Mouse (Mus musculus) spleen, postnatal 36 days (tissue): ENCODE data around the gene Tut7.
"Not testable (repeated sequence)": the region's sequence is repeated elsewhere in the genome, so short reads cannot be mapped to it uniquely, and the experiment has no call there.

Experiments used
- DNase-seq, 2 experiments: peaks; one replicate each; pipeline ENCODE4 v3.0.0; 2022; ENCODE audit warnings: low spot score in 2 of 2, mixed read lengths in 1 of 2

The Tut7 gene

DNA sequence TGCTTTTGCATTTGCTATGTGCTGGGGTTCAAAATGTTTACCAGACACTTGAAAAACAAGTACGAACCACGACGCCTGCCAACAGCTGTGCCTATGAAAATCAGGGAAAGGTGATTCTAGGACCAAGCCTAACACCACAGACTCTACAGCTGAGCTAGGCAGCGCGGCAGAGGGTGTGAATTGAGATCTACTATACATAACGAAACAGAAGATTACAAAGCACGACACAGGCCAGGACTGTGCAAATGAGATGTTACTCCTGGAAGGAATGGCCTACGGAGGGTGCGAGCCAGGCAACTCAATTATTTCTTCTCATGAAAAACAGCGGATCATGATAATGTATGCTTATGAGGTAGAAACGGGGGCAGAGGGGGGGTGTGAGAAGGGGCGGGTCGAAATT is 54.4 kb downstream of the Tut7 start:
- DNase-seq, result no peak

DNA sequence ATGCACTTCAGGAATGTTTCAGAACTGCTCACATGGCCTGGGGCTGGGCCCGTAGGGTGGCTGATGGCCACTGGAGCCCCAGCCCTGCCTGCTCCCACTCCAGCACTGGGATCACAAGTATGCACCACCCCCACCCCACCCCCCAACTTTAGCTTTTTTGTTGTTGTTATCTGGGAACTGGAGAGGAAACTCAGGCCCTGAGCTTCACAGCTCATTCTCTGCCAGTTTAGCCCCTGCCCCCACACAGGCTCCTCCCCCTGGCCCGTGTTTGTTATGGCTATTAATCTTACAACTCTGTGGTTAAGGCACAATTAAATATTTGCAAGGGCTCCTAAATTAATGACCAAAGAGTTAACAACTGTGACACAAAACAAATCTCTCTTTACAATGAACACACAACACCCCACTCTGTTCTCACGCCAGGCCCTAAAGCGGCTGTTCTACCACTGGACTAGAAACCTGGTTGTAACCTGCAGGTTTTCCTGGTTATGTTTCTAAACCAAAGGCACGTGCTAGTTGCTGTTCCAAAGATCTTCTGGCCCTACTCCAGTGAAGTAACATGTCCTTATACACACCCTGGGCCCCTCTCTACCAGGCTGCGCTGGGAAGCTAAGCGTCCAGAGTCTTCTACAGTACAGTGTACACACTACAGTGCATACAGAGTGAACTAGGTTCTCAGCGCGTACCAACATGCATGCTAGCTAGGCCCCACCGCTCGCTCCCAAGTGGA is 56.0 kb downstream of the Tut7 start:
- no peak for DNase-seq

- peak; percentile 20 to 47 for DNase-seq
Observed at GRCm38 (mm10) chr13:59762791-59763190, 60.2 kb downstream of the Tut7 start.

DNA sequence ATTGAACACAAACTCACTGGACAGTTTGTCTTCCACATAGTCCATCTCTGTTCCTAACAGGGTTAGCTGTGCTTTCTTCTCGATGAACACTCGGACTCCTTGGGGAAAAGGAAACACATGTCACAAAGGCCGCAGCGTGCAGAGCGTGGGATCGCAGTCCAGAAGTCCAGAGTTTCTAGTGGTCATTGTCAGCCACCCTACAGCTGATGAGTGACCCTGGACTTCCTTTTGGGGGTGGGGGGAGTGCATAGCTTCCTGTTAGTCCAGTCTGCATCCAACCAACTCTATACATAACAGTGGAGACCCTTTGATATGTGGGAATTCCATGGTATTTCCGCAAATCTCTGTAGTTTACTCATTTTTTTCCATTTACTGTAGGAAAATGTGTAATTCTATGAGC is 66.0 kb downstream of the Tut7 start:
- no peak for DNase-seq

DNA sequence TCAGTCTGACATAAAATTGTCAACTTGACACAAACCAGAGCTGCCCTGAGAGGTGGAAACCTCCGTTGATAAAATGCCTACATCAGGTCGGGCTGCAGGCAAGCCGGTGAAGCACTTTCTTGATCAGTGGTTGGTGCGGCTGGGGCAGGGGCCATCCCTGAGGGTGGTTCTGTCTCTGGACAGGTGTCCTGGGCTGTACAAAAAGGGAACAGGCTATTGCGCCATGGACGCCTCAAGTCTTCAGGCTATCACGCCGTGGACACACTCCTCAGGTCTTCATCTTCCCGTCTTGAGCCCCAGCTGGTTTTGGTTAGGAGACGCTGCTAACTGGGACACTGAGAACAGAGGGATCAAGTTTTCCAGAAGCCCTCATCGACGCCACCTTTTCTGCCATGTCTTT is 72.6 kb downstream of the Tut7 start:
- no peak for DNase-seq

GRCm38 (mm10) chr13:59746711-59747110 is 76.2 kb downstream of the Tut7 start, which contains the start of gene 1700014D04Rik:
TSS of gene 1700014D04Rik (minus strand) at chr13:59746752.
- DNase-seq, result no peak

GRCm38 (mm10) chr13:59746164-59746563 is 76.8 kb downstream of the Tut7 start:
- no peak for DNase-seq

DNA sequence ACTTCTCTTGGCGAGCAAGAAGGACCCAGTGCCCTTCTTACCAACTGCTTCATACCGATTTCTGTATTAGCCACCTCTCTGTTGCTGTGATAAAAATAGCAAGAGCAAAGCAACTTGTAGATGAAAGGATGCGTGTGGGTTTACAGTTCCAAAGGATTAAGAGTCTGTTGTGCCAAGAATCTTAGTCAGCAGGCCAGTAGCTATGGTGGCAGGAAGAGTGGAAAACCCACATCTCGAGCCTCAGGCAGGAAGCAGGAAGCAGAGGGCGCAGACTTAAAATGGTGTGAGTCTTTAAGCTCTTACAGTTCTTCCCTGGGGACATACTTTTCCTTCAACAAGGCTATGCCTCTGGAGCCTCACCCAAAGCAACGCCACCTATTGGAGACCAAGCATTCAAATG is 77.5 kb downstream of the Tut7 start:
- no peak for DNase-seq

DNA sequence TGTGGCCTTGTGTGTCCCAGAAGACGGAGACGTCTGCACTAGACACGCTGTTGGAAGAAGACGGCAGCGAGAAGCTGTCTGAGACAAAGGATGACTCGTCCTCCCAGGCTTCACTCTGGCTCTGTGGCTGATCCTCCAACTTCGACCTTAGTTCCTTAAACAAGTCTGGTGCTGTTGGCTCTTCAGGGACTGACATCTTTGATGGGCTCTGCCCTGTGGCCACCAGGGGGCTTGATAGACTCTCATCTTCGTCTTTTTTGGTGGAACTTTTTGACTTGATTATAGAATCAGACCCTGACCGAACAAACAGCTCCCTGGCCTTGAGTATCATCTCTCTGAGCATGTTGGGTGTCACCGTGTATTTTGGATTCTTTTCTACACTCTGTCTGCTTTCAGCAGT is 81.2 kb downstream of the Tut7 start:
- peak in 1 of 2 experiments; percentile 13 for DNase-seq

DNA sequence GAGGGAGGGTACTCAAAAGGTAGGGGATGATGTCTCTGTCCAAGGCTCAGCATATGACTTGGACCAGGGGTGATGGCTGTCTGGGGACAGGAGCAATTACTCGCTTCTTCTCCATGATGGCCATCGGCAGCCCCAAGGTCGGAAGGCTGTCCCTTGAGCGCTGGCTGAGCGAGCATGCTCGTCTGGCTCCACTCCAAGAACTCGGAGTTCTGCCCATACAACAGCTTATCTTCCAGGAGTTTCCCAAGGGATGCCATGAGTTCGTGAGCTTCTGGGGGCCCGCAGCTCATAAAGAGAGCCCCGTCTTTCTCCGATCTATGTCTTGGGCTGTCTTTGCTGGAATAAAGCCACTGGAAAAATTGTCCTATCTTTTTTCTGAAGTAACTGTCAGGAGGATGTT is 81.9 kb downstream of the Tut7 start:
- DNase-seq, result no peak

DNA sequence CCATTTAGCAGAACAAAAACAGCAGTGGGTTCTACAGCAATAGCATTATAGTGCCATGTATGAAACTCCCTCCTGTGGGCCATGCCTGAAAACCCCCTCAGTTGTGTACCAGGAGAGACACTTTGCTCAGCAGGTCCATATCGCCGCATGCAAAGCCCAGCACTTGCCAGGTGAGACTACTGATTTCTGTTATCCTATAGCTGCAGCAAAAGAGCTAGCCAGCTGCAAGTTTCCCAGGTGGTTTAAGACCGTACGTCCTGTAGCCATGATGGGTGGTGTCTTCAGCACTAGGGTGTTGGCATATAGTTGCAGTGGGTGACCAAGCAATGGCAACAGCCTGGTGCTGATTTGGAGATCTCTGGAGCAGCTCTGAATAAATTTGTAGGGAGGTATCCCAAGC is 83.5 kb downstream of the Tut7 start:
- DNase-seq, result peak; percentile 23 to 41

DNA sequence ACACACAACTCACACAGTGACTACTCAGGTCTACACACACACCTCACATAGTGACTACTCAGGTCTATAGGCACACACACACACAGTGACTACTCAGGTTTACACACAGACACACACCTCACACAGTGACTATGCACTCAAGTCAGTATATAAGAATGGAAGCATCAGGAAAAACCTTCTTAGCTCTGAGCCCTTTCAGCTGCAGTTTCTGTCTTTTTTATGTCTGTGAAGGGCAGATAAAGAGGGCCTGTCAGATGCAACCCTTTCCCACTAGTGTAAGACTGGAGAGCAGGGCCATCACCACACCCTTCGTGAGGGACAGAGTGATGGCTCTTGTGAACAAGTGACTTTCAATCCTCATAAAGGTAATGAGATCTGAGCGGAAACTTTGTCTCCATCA is 84.5 kb downstream of the Tut7 start:
- peak; percentile 14 to 46 for DNase-seq

DNA sequence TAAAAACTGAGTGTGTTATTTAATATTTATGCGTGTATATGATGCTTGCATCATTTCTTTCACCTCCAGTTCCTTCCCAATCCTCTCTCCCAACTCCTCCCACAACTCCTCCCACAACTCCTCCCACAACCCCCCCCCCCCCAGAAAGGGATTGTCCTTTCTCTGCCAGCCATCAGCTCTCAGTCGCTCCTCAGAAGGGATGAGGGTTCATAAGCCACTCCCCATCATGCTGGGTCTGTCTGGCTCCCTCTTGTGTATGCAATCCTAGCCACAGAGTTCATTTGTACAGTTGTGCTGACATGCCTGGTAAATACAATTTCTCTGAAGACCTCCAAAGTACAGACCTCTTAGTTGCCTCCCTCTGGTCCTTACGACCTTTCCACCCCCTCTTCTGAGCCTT is 87.8 kb downstream of the Tut7 start:
- no peak for DNase-seq

GRCm38 (mm10) chr13:59734347-59734746 is 88.6 kb downstream of the Tut7 start:
- DNase-seq, result peak; percentile 15 to 27

GRCm38 (mm10) chr13:59733936-59734335 is 89.0 kb downstream of the Tut7 start:
- no peak for DNase-seq

- DNase-seq, result no peak
Observed at GRCm38 (mm10) chr13:59731652-59732051, 91.3 kb downstream of the Tut7 start, which contains the start of gene Spata31d1d. TSS of gene Spata31d1d (minus strand) at chr13:59731752.

GRCm38 (mm10) chr13:59728378-59729093 is 94.4 kb downstream of the Tut7 start:
- DNase-seq, result peak; percentile 73 to 76

- DNase-seq, result no peak
Observed at GRCm38 (mm10) chr13:59726139-59726867, 96.6 kb downstream of the Tut7 start.

DNA sequence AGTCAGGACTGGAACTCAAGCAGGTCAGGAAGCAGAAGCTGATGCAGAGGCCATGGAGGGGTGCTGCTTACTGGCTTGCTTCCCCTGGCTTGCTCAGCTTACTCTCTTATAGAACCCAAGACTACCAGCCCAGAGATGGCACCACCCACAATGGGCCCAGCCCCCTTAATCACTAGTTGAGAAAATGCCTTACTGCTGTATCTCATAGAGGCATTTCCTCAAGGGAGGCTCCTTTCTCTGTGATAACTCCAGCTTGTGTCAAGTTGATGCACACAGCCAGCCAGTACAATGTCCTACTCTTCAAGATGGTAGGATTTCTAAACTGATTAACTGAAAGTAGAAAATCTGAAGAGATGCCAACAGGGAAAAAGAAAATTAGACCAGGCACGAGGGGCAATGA is 100.9 kb downstream of the Tut7 start:
- not testable (repeated sequence) for DNase-seq
